Mouse (Mus musculus): ENCODE data around the gene Tmem128. TPM values are rescaled to one million over a fixed set of nuclear protein-coding genes. Genes with fewer than 3 reads are reported as not detected.

The Tmem128 gene
- polyA plus RNA-seq, 1 experiment, result not detected

GRCm38 (mm10) chr5:38241473-38241834 is 18.5 kb upstream of the Tmem128 start:
- TF ChIP-seq CTCF (IDR thresholded peaks at IDR 0.05; ENCODE audit: insufficient read depth, low read depth, low read length) (no peak), POLR2A (IDR thresholded peaks at IDR 0.05; ENCODE audit: insufficient read depth, low read depth, low read length) (no peak)
- H3K4me1 ChIP-seq (ENCODE audit: control insufficient read depth, insufficient read depth, low read length), result no peaks in the 10 kb centered on the region; the same call in 1 of the 2 replicates
- H3K27ac ChIP-seq (ENCODE audit: insufficient read depth, low read depth, low read length), result no peak overlapping the region
- no peak overlapping the region for H3K4me3 ChIP-seq (ENCODE audit: insufficient read depth, low read depth, low read length)
- 83% methylated on average over 3 of the region's 3 CpGs for WGBS

GRCm38 (mm10) chr5:38241966-38242365 is 18.0 kb upstream of the Tmem128 start:
- no peak for TF ChIP-seq CTCF (IDR thresholded peaks at IDR 0.05; ENCODE audit: insufficient read depth, low read depth, low read length)
- no peak for TF ChIP-seq POLR2A (IDR thresholded peaks at IDR 0.05; ENCODE audit: insufficient read depth, low read depth, low read length)
- 83% methylated on average over 6 of the region's 6 CpGs for WGBS
- Histone ChIP-seq H3K27ac (ENCODE audit: insufficient read depth, low read depth, low read length) (no peak overlapping the region), H3K4me1 (ENCODE audit: control insufficient read depth, insufficient read depth, low read length) (no peaks in the 10 kb centered on the region; the same call in 1 of the 2 replicates), H3K4me3 (ENCODE audit: insufficient read depth, low read depth, low read length) (no peak overlapping the region)

GRCm38 (mm10) chr5:38255195-38255594 is 4.8 kb upstream of the Tmem128 start:
- 43% methylated on average over 4 of the region's 4 CpGs for WGBS
- TF ChIP-seq POLR2A (IDR thresholded peaks at IDR 0.05; ENCODE audit: insufficient read depth, low read depth, low read length), result no peak
- TF ChIP-seq CTCF (IDR thresholded peaks at IDR 0.05; ENCODE audit: insufficient read depth, low read depth, low read length), result no peak
- Histone ChIP-seq H3K27ac (ENCODE audit: insufficient read depth, low read depth, low read length) (no peak overlapping the region), H3K4me1 (ENCODE audit: control insufficient read depth, insufficient read depth, low read length) (no peaks in the 10 kb centered on the region), H3K4me3 (ENCODE audit: insufficient read depth, low read depth, low read length) (no peak overlapping the region)

- Histone ChIP-seq H3K4me1 (ENCODE audit: control insufficient read depth, insufficient read depth, low read length) (no peaks in the 10 kb centered on the region), H3K4me3 (ENCODE audit: insufficient read depth, low read depth, low read length) (no peak overlapping the region), H3K27ac (ENCODE audit: insufficient read depth, low read depth, low read length) (no peak overlapping the region)
- TF ChIP-seq POLR2A (IDR thresholded peaks at IDR 0.05; ENCODE audit: insufficient read depth, low read depth, low read length), result no peak
- TF ChIP-seq CTCF (IDR thresholded peaks at IDR 0.05; ENCODE audit: insufficient read depth, low read depth, low read length), result no peak
- WGBS, result 77% methylated on average over 3 of the region's 3 CpGs
These were observed 4.3 kb upstream of the Tmem128 start for GRCm38 (mm10) chr5:38255644-38256043.

GRCm38 (mm10) chr5:38256551-38256950 is 3.4 kb upstream of the Tmem128 start:
- no peaks in the 10 kb centered on the region; the same call in 1 of the 2 replicates for H3K4me1 ChIP-seq (ENCODE audit: control insufficient read depth, insufficient read depth, low read length)
- TF ChIP-seq CTCF (IDR thresholded peaks at IDR 0.05; ENCODE audit: insufficient read depth, low read depth, low read length) (no peak), POLR2A (IDR thresholded peaks at IDR 0.05; ENCODE audit: insufficient read depth, low read depth, low read length) (no peak)
- WGBS, result 100% methylated on average over 1 of the region's 1 CpGs
- H3K4me3 ChIP-seq (ENCODE audit: insufficient read depth, low read depth, low read length), result no peak overlapping the region
- no peak overlapping the region for H3K27ac ChIP-seq (ENCODE audit: insufficient read depth, low read depth, low read length)

GRCm38 (mm10) chr5:38258034-38258772 is 1.8 kb upstream of the Tmem128 start:
- Histone ChIP-seq H3K4me3 (ENCODE audit: insufficient read depth, low read depth, low read length) (no peak overlapping the region), H3K27ac (ENCODE audit: insufficient read depth, low read depth, low read length) (no peak overlapping the region), H3K4me1 (ENCODE audit: control insufficient read depth, insufficient read depth, low read length) (no peaks in the 10 kb centered on the region; the same call in 1 of the 2 replicates)
- no peak for TF ChIP-seq CTCF (IDR thresholded peaks at IDR 0.05; ENCODE audit: insufficient read depth, low read depth, low read length)
- TF ChIP-seq POLR2A (IDR thresholded peaks at IDR 0.05; ENCODE audit: insufficient read depth, low read depth, low read length), result no peak
- WGBS, result 81% methylated on average over 8 of the region's 8 CpGs

GRCm38 (mm10) chr5:38258773-38259146 is 1.2 kb upstream of the Tmem128 start:
- H3K27ac ChIP-seq (ENCODE audit: insufficient read depth, low read depth, low read length), result no peak overlapping the region
- TF ChIP-seq CTCF (IDR thresholded peaks at IDR 0.05; ENCODE audit: insufficient read depth, low read depth, low read length), result no peak
- no peak for TF ChIP-seq POLR2A (IDR thresholded peaks at IDR 0.05; ENCODE audit: insufficient read depth, low read depth, low read length)
- WGBS, result 84% methylated on average over 5 of the region's 5 CpGs
- no peaks in the 10 kb centered on the region; the same call in 1 of the 2 replicates for H3K4me1 ChIP-seq (ENCODE audit: control insufficient read depth, insufficient read depth, low read length)
- no peak overlapping the region for H3K4me3 ChIP-seq (ENCODE audit: insufficient read depth, low read depth, low read length)

- H3K4me3 ChIP-seq (ENCODE audit: insufficient read depth, low read depth, low read length), result peak overlapping the region; percentile 75
- H3K27ac ChIP-seq (ENCODE audit: insufficient read depth, low read depth, low read length), result peak overlapping the region; percentile 77
- WGBS, result 40% methylated on average over 9 of the region's 9 CpGs
- TF ChIP-seq CTCF (IDR thresholded peaks at IDR 0.05; ENCODE audit: insufficient read depth, low read depth, low read length) (no peak), POLR2A (IDR thresholded peaks at IDR 0.05; ENCODE audit: insufficient read depth, low read depth, low read length) (no peak)
- no peaks in the 10 kb centered on the region; the same call in 1 of the 2 replicates for H3K4me1 ChIP-seq (ENCODE audit: control insufficient read depth, insufficient read depth, low read length)
These were observed 404 bp upstream of the Tmem128 start for GRCm38 (mm10) chr5:38259455-38260106.

- 80% methylated on average over 3 of the region's 3 CpGs for WGBS
- Histone ChIP-seq H3K4me3 (ENCODE audit: insufficient read depth, low read depth, low read length) (no peak overlapping the region), H3K27ac (ENCODE audit: insufficient read depth, low read depth, low read length) (no peak overlapping the region), H3K4me1 (ENCODE audit: control insufficient read depth, insufficient read depth, low read length) (no peaks in the 10 kb centered on the region)
- no peak for TF ChIP-seq POLR2A (IDR thresholded peaks at IDR 0.05; ENCODE audit: insufficient read depth, low read depth, low read length)
- no peak for TF ChIP-seq CTCF (IDR thresholded peaks at IDR 0.05; ENCODE audit: insufficient read depth, low read depth, low read length)
These were observed 11.0 kb downstream of the Tmem128 start for GRCm38 (mm10) chr5:38270942-38271341.
